Mouse (Mus musculus) spleen, adult 2 months (tissue): ENCODE data around the gene Tmem179.

Experiments used
- CTCF ChIP-seq: fragments of 200-500 bp; IDR thresholded peaks from 2 replicates; pipeline ENCODE4 v1.5.1; 2011; ENCODE audit warnings: mild to moderate bottlenecking, inconsistent platforms; ENCODE audit not compliant: insufficient read depth, insufficient read length, insufficient replicate concordance; ENCODE audit errors: extremely low read depth
- POLR2A ChIP-seq: fragments of 200-500 bp; IDR thresholded peaks from 2 replicates; pipeline ENCODE4 v1.6.1; 2011; ENCODE audit warnings: low read depth, low read length, inconsistent platforms

DNA sequence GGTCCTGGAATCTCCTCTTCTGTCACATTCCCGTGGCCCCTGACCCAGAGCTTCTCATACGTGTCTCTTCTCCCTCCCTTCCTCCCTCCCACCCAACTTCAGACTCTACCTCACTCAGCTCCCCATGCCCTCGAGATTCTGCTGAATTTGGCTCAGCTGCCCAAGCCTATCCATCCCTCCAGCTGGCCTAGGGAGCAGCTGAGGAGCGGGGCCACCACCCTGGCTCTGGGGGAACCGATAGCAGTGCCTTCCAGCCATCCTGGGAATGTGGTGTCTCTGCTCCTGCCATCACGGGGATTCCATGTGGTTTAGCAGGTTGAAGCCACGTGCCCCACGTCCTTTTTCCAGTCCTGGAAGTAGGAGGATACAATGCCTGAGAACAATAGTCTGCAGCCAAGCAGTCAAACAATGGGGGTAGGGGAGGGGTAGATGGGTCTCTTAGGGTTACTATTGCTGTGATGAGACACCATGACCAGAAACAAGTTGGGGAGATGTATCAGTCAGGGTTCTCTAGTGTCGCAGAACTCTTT lies 40.0 kb upstream of the Tmem179 start:
- TF ChIP-seq CTCF (no peak), POLR2A (no peak)
